Mouse (Mus musculus): Measurements from ENCODE around the gene Gucy2g.

DNA sequence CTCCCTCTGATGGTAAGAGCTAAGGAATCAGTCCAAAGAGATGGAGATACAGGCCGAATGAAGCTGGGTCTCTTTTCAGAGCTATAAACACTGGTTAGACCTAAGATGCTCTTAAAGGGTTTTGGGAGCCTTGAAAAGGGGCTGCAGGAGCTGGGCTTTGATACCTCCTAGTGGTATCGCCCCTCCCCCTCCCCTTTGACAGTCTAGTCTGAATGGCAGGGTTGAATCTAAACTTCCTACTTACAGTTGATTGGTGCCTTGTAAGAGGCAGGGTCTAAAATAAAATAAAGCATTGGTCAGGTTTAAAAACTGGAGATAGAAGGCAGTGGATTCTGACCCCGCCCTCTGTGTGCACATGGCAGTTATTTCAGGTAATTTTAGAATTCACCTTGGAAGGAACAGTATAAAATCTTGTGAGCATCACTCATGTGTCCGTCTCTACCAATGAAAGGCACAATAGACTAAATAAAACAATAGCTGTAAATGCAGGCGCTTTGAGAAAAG is 13.5 kb upstream of the Gucy2g start:
- TF ChIP-seq CTCF (IDR thresholded peaks at IDR 0.05; ENCODE audit: borderline replicate concordance, extremely low read depth, insufficient read depth, insufficient read length) (no peak), POLR2A (IDR thresholded peaks at IDR 0.05; ENCODE audit: borderline replicate concordance, extremely low read depth, insufficient read depth, insufficient read length, poor library complexity, severe bottlenecking) (no peak)

All from brain, embryonic 14.5 days (tissue).